Mouse (Mus musculus) CH12.LX (cell line): ENCODE data around the gene Uck1. TPM values are rescaled to one million over a fixed set of nuclear protein-coding genes. Genes with fewer than 3 reads are reported as not detected.

ENCODE experiments used
- DNase-seq: peaks from one replicate; pipeline ENCODE4 v3.0.0-alpha.2; 2013; ENCODE audit errors: extremely low read depth
- H3K27ac ChIP-seq: 2 replicates; pipeline ENCODE4 v1.5.1; 2012; ENCODE audit warnings: low read depth, mild to moderate bottlenecking, control low read depth, moderate library complexity; ENCODE audit not compliant: insufficient read depth
- H3K27me3 ChIP-seq: replicated peaks from 2 replicates; pipeline ENCODE3; 2012; ENCODE audit warnings: inconsistent platforms
- H3K36me3 ChIP-seq, 2 experiments: replicated peaks in 1 of 2; 2 replicates each; pipeline versions ENCODE3 to v1.6.1; 2012; ENCODE audit warnings: inconsistent platforms in 1 of 2, low read length in 1 of 2, mild to moderate bottlenecking in 1 of 2, mixed read lengths in 1 of 2, moderate library complexity in 1 of 2; ENCODE audit not compliant: control insufficient read depth in 1 of 2, insufficient read depth in 1 of 2
- H3K4me1 ChIP-seq, 2 experiments: 2 replicates each; pipeline ENCODE4 v1.6.1; 2012; ENCODE audit warnings: inconsistent platforms in 1 of 2, moderate library complexity in 1 of 2; ENCODE audit not compliant: insufficient read depth in 2 of 2, control insufficient read depth in 1 of 2
- H3K4me2 ChIP-seq: 2 replicates; pipeline ENCODE4 v1.6.1; 2012; ENCODE audit warnings: low read depth, mild to moderate bottlenecking, control low read depth; ENCODE audit not compliant: poor library complexity, insufficient read depth, severe bottlenecking
- H3K4me3 ChIP-seq, 3 experiments: fragments of 150-350 bp in 1 of 3; sonication (generic) in 1 of 3; replicated peaks in 1 of 3; 2 replicates each; pipeline versions ENCODE3 to v1.5.1; 2011 to 2012; ENCODE audit warnings: low read depth in 2 of 3, low read length in 2 of 3, mild to moderate bottlenecking in 2 of 3, moderate library complexity in 2 of 3, control low read depth in 1 of 3, improper control_type of control experiment in 1 of 3, inconsistent platforms in 1 of 3, mixed read lengths in 1 of 3; ENCODE audit not compliant: poor library complexity in 1 of 3
- H3K79me2 ChIP-seq: replicated peaks from 2 replicates; pipeline ENCODE4 v1.6.1; 2012; ENCODE audit warnings: mild to moderate bottlenecking, moderate library complexity; ENCODE audit not compliant: control insufficient read depth, poor library complexity, insufficient read depth, severe bottlenecking; ENCODE audit errors: extremely low read depth
- H3K9ac ChIP-seq: 2 replicates; pipeline ENCODE4 v1.6.1; 2012; ENCODE audit warnings: low read depth, mild to moderate bottlenecking, control low read depth, moderate library complexity; ENCODE audit not compliant: insufficient read depth
- H3K9me3 ChIP-seq: replicated peaks from 2 replicates; pipeline ENCODE3; 2012; ENCODE audit warnings: low read length, inconsistent platforms, mixed read lengths
- CHD1 ChIP-seq: IDR thresholded peaks from 2 replicates; pipeline ENCODE4 v1.6.1; 2012; ENCODE audit warnings: low read depth, low read length, improper control_type of control experiment, inconsistent platforms
- JUND ChIP-seq: conservative IDR thresholded peaks from 2 replicates; pipeline ENCODE4 v1.6.1; 2011; ENCODE audit warnings: low read depth, low read length, improper control_type of control experiment
- KAT2A ChIP-seq: IDR thresholded peaks from 2 replicates; pipeline ENCODE4 v1.6.1; 2012; ENCODE audit warnings: low read length, improper control_type of control experiment, inconsistent platforms; ENCODE audit not compliant: insufficient replicate concordance
- MAX ChIP-seq: IDR thresholded peaks from 2 replicates; pipeline ENCODE4 v1.6.1; 2011; ENCODE audit warnings: low read length, improper control_type of control experiment
- MEF2A ChIP-seq: IDR thresholded peaks from 2 replicates; pipeline ENCODE4 v1.6.1; 2014; ENCODE audit warnings: low read depth, mild to moderate bottlenecking, inconsistent platforms, low read length, improper control_type of control experiment, borderline replicate concordance
- NRF1 ChIP-seq: IDR thresholded peaks from 2 replicates; pipeline ENCODE4 v1.6.1; 2014; ENCODE audit warnings: low read depth, mild to moderate bottlenecking, inconsistent platforms, low read length, improper control_type of control experiment, moderate library complexity
- POLR2AphosphoS2 ChIP-seq: IDR thresholded peaks from 2 replicates; pipeline ENCODE4 v1.6.1; 2011; ENCODE audit warnings: low read depth, low read length, improper control_type of control experiment
- RAD21 ChIP-seq: IDR thresholded peaks from 2 replicates; pipeline ENCODE4 v1.6.1; 2011; ENCODE audit warnings: low read depth, mild to moderate bottlenecking, low read length, improper control_type of control experiment, moderate library complexity
- SIN3A ChIP-seq: IDR thresholded peaks from 2 replicates; pipeline ENCODE4 v1.6.1; 2012; ENCODE audit warnings: low read length, improper control_type of control experiment, inconsistent platforms
- SMC3 ChIP-seq: IDR thresholded peaks from 2 replicates; pipeline ENCODE4 v1.6.1; 2011; ENCODE audit warnings: low read depth, low read length, improper control_type of control experiment
- TCF12 ChIP-seq: IDR thresholded peaks from 2 replicates; pipeline ENCODE4 v1.6.1; 2014; ENCODE audit warnings: low read depth, mild to moderate bottlenecking, inconsistent platforms, low read length, improper control_type of control experiment
- UBTF ChIP-seq: IDR thresholded peaks from 2 replicates; pipeline ENCODE4 v1.6.1; 2012; ENCODE audit warnings: low read depth, mild to moderate bottlenecking, inconsistent platforms, low read length, improper control_type of control experiment, moderate library complexity
- dilution Hi-C: fragments of 300-500 bp; cut with MboI; formaldehyde crosslinking; loops from 2 replicates; pipeline ENCODE4 v1.14.3; 2020; ENCODE audit warnings: low sequenced_read_pairs; ENCODE audit not compliant: extremely low pct_unique_long_range_greater_than_20kb, extremely low pct_ligation_motif_present
- in situ Hi-C: fragments of 300-500 bp; cut with MboI; formaldehyde crosslinking; loops from 3 replicates; pipeline ENCODE4 v1.14.3; 2019; ENCODE audit warnings: low sequenced_read_pairs, low pct_ligation_motif_present, low pct_unique_long_range_greater_than_20kb, mixed read lengths
- polyA plus RNA-seq: library from polyadenylated mRNA; unstranded; fragments of >175 nt; gene quantifications from 2 replicates; pipeline ENCODE4 v1.2.1, GENCODE M21; 2012; ENCODE audit warnings: low read depth; ENCODE audit not compliant: insufficient read length
- total RNA-seq, 2 experiments: library from RNA; depleted of rRNA; stranded (reverse); fragments of 300-350 nt in 1 of 2; fragments of >200 nt in 1 of 2; gene quantifications; 2 replicates each; pipeline ENCODE4 v1.2.3; 2012 to 2014

Gene Uck1
- total and polyA plus RNA-seq, 3 experiments = 33.7 to 45.0 (median 35.7) TPM

DNA sequence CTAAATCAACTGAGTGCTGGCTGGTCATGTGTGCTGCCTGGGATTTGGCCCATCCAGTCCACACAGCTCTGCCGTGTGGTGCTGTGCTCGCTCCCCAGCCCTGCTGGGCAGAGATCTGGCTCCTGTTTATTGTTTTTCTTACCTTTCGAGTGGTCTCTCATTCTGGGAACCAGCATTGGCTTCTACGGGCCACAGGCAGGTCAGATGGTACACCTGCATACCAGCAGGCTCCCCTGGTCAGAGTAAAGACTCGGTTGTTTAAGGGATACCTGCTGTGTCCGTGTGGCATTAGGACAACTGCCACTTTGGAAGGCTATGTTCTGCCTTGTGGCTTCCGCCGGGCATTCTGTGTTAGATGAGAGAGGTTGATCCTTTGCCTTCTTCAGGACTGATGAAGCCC, 48.3 kb downstream of the Uck1 start:
- dilution Hi-C loops (no loop called here), in situ Hi-C loops (no loop called here)
- peaks cover 4% of the 10 kb centered on the region; the same call in 1 of the 2 replicates for H3K79me2 ChIP-seq
- no peaks in the 10 kb centered on the region for H3K9me3 ChIP-seq
- no peak for DNase-seq
- no peak overlapping the region for H3K4me2 ChIP-seq
- TF ChIP-seq SIN3A (no peak), CHD1 (no peak), RAD21 (no peak), KAT2A (no peak), SMC3 (no peak), MAX (no peak), TCF12 (no peak), NRF1 (no peak), UBTF (no peak), MEF2A (no peak), JUND (no peak)
- H3K4me1 ChIP-seq = no peaks in the 10 kb centered on the region
- H3K9ac ChIP-seq = no peak overlapping the region
- peaks cover 97 to 100% of the 10 kb centered on the region in 2 experiments for H3K36me3 ChIP-seq
- no peaks in the 10 kb centered on the region for H3K27me3 ChIP-seq
- no peak overlapping the region for H3K4me3 ChIP-seq
- H3K27ac ChIP-seq = no peak overlapping the region

DNA sequence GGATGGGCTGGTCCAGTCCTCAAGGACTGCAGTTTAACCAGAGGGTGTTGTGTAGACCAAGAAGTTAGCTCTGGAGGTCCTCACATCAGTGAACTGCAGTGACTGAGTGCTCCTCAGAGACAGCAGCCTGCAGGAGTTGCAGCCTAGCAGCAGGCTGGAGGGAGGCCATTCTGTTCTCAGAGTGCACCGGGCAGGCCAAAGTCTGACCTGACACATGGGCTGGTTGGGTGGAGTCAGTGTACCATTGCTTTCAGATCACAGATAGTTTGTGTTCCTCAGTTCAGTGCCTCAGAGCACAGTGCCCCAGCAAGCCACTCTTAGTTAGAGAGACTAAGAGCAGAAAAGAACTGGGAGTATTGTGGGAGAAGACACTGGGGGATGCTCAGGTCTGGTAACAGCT, 52.3 kb downstream of the Uck1 start:
- no peak overlapping the region for H3K4me2 ChIP-seq
- no peak overlapping the region for H3K27ac ChIP-seq
- H3K9ac ChIP-seq = no peak overlapping the region
- dilution Hi-C loops = no loop called here
- DNase-seq = no peak
- no peak for TF ChIP-seq POLR2AphosphoS2
- no peak overlapping the region for H3K4me3 ChIP-seq
- H3K79me2 ChIP-seq = peaks cover 4% of the 10 kb centered on the region; the same call in 1 of the 2 replicates
- H3K4me1 ChIP-seq = no peaks in the 10 kb centered on the region
- in situ Hi-C loops = no loop called here
- no peaks in the 10 kb centered on the region for H3K27me3 ChIP-seq
- no peaks in the 10 kb centered on the region for H3K9me3 ChIP-seq
- H3K36me3 ChIP-seq = peaks cover 95 to 99% of the 10 kb centered on the region in 2 experiments

Other genes starting within 250 kb of the Uck1 start
- gene Fam78a, start 175.3 kb downstream of the Uck1 start, total RNA-seq (2012; rRNA removed) = 0.21 and 0.47 TPM in 2 replicates
- gene Fam78a, start 175.3 kb downstream of the Uck1 start, total RNA-seq (2014; rRNA removed) = 0.07 and 0.21 TPM in 2 replicates
- gene Fam78a, start 175.3 kb downstream of the Uck1 start, polyA plus RNA-seq = 0.07 TPM in 1 of 2 replicates, not detected in the other
- 0.13 and 0.25 TPM in 2 replicates for gene Plpp7, start 164.6 kb downstream of the Uck1 start, total RNA-seq (2012; rRNA removed)
- gene Plpp7, start 164.6 kb downstream of the Uck1 start, total RNA-seq (2014; rRNA removed) = 0.19 TPM in 1 of 2 replicates, not detected in the other
- gene Plpp7, start 164.6 kb downstream of the Uck1 start, polyA plus RNA-seq = not detected in 2 replicates
- 34.3 and 42.2 TPM in 2 replicates for gene Prrc2b, start 109.1 kb downstream of the Uck1 start, total RNA-seq (2012; rRNA removed)
- 7.6 TPM in 2 replicates for gene Prrc2b, start 109.1 kb downstream of the Uck1 start, total RNA-seq (2014; rRNA removed)
- 54.7 and 59.9 TPM in 2 replicates for gene Prrc2b, start 109.1 kb downstream of the Uck1 start, polyA plus RNA-seq
- gene Pomt1, start 23.6 kb downstream of the Uck1 start, total RNA-seq (2012; rRNA removed) = 16.0 and 16.7 TPM in 2 replicates
- 12.3 and 13.6 TPM in 2 replicates for gene Pomt1, start 23.6 kb downstream of the Uck1 start, total RNA-seq (2014; rRNA removed)
- gene Pomt1, start 23.6 kb downstream of the Uck1 start, polyA plus RNA-seq = 13.1 and 16.0 TPM in 2 replicates
- gene Golga2, start 27.2 kb upstream of the Uck1 start, total RNA-seq (2012; rRNA removed) = 21.2 and 23.0 TPM in 2 replicates
- 15.4 and 17.0 TPM in 2 replicates for gene Golga2, start 27.2 kb upstream of the Uck1 start, total RNA-seq (2014; rRNA removed)
- 27.1 and 31.3 TPM in 2 replicates for gene Golga2, start 27.2 kb upstream of the Uck1 start, polyA plus RNA-seq
- gene Swi5, start 27.9 kb upstream of the Uck1 start, total RNA-seq (2012; rRNA removed) = 295 and 327 TPM in 2 replicates
- 437 and 491 TPM in 2 replicates for gene Swi5, start 27.9 kb upstream of the Uck1 start, total RNA-seq (2014; rRNA removed)
- gene Swi5, start 27.9 kb upstream of the Uck1 start, polyA plus RNA-seq = 344 and 410 TPM in 2 replicates
- gene Ciz1, start 92.2 kb upstream of the Uck1 start, total RNA-seq (2012; rRNA removed) = 14.1 and 20.4 TPM in 2 replicates
- gene Ciz1, start 92.2 kb upstream of the Uck1 start, total RNA-seq (2014; rRNA removed) = 8.1 and 8.2 TPM in 2 replicates
- gene Ciz1, start 92.2 kb upstream of the Uck1 start, polyA plus RNA-seq = 47.0 and 47.3 TPM in 2 replicates
- 0.13 and 0.25 TPM in 2 replicates for gene Dnm1, start 93.2 kb upstream of the Uck1 start, total RNA-seq (2012; rRNA removed)
- gene Dnm1, start 93.2 kb upstream of the Uck1 start, total RNA-seq (2014; rRNA removed) = not detected in 2 replicates
- gene Dnm1, start 93.2 kb upstream of the Uck1 start, polyA plus RNA-seq = 0.20 TPM in 1 of 2 replicates, not detected in the other
- gene 1110008P14Rik, start 121.8 kb upstream of the Uck1 start, total RNA-seq (2012; rRNA removed) = 32.4 and 41.2 TPM in 2 replicates
- 20.2 and 27.8 TPM in 2 replicates for gene 1110008P14Rik, start 121.8 kb upstream of the Uck1 start, total RNA-seq (2014; rRNA removed)
- gene 1110008P14Rik, start 121.8 kb upstream of the Uck1 start, polyA plus RNA-seq = 16.8 and 24.3 TPM in 2 replicates
- gene Lcn2, start 128.1 kb upstream of the Uck1 start, total RNA-seq (2012; rRNA removed) = not detected in 2 replicates
- not detected in 2 replicates for gene Lcn2, start 128.1 kb upstream of the Uck1 start, total RNA-seq (2014; rRNA removed)
- not detected in 2 replicates for gene Lcn2, start 128.1 kb upstream of the Uck1 start, polyA plus RNA-seq
- 19.6 and 21.3 TPM in 2 replicates for gene Ptges2, start 135.7 kb upstream of the Uck1 start, total RNA-seq (2012; rRNA removed)
- 14.7 and 17.1 TPM in 2 replicates for gene Ptges2, start 135.7 kb upstream of the Uck1 start, total RNA-seq (2014; rRNA removed)
- gene Ptges2, start 135.7 kb upstream of the Uck1 start, polyA plus RNA-seq = 19.5 and 20.3 TPM in 2 replicates
- 3.3 and 3.5 TPM in 2 replicates for gene Naif1, start 190.3 kb upstream of the Uck1 start, total RNA-seq (2012; rRNA removed)
- 2.5 and 2.7 TPM in 2 replicates for gene Naif1, start 190.3 kb upstream of the Uck1 start, total RNA-seq (2014; rRNA removed)
- gene Naif1, start 190.3 kb upstream of the Uck1 start, polyA plus RNA-seq = 5.0 and 6.5 TPM in 2 replicates
- gene Slc25a25, start 191.3 kb upstream of the Uck1 start, total RNA-seq (2012; rRNA removed) = 9.8 and 14.1 TPM in 2 replicates
- 6.6 TPM in 2 replicates for gene Slc25a25, start 191.3 kb upstream of the Uck1 start, total RNA-seq (2014; rRNA removed)
- 9.4 and 10.0 TPM in 2 replicates for gene Slc25a25, start 191.3 kb upstream of the Uck1 start, polyA plus RNA-seq